Mouse (Mus musculus) lung, adult 2 months (tissue): ENCODE measurements around the gene Prr29.

Experiments
- CTCF ChIP-seq: fragments of 200-500 bp; IDR thresholded peaks from 2 replicates; pipeline ENCODE4 v1.5.1; 2011; ENCODE audit warnings: mild to moderate bottlenecking, low read length, control low read depth; ENCODE audit not compliant: insufficient read depth
- POLR2A ChIP-seq: fragments of 200-500 bp; IDR thresholded peaks from 2 replicates; pipeline ENCODE4 v1.6.1; 2011; ENCODE audit warnings: low read depth, mild to moderate bottlenecking, control low read depth, low read length, borderline replicate concordance; ENCODE audit errors: extremely low read depth

- TF ChIP-seq CTCF = no peak
- TF ChIP-seq POLR2A = no peak
Observed at GRCm38 (mm10) chr11:106373998-106374397, 8.7 kb downstream of the Prr29 start.
